Mouse (Mus musculus) embryonic facial prominence, embryonic 15.5 days (tissue): ENCODE measurements at regions not wholly inside any gene's neighbourhood (a gene's known extent, or its start where the extent isn't known, plus 50 kb on each side); places are given as distances from the start of the nearest gene placed in this dataset.
"Not testable (repeated sequence)": the region's sequence is repeated elsewhere in the genome, so short reads cannot be mapped to it uniquely, and the experiment has no call there.

Source experiments
- ATAC-seq: fragments of 200-750 bp; cut with Nextera tagmentation; 2 replicates; pipeline ENCODE4 v1.8.0; 2017; ENCODE audit warnings: low read depth, moderate TSS enrichment; ENCODE audit not compliant: insufficient number of reproducible peaks, low FRiP score, low TSS enrichment
- H3K27ac ChIP-seq: fragments of 300-500 bp; sonication (generic); replicated peaks from 2 replicates; pipeline ENCODE4 v1.5.1; 2015; ENCODE audit warnings: mild to moderate bottlenecking, inconsistent platforms
- H3K27me3 ChIP-seq: fragments of 300-500 bp; sonication (generic); 2 replicates; pipeline ENCODE4 v1.6.1; 2015; ENCODE audit warnings: inconsistent platforms
- H3K36me3 ChIP-seq: fragments of 300-500 bp; sonication (generic); 2 replicates; pipeline ENCODE4 v1.6.1; 2015; ENCODE audit warnings: mild to moderate bottlenecking, inconsistent platforms
- H3K4me1 ChIP-seq: fragments of 300-500 bp; sonication (generic); 2 replicates; pipeline ENCODE4 v1.6.1; 2015; ENCODE audit warnings: inconsistent platforms
- H3K4me2 ChIP-seq: fragments of 300-500 bp; sonication (generic); replicated peaks from 2 replicates; pipeline ENCODE4 v1.6.1; 2015; ENCODE audit warnings: mild to moderate bottlenecking, inconsistent platforms
- H3K4me3 ChIP-seq: fragments of 300-500 bp; sonication (generic); replicated peaks from 2 replicates; pipeline ENCODE4 v1.5.1; 2015; ENCODE audit warnings: mild to moderate bottlenecking, inconsistent platforms
- H3K9ac ChIP-seq: fragments of 300-500 bp; sonication (generic); 2 replicates; pipeline ENCODE4 v1.6.1; 2015; ENCODE audit warnings: inconsistent platforms
- H3K9me3 ChIP-seq: fragments of 300-500 bp; sonication (generic); replicated peaks from 2 replicates; pipeline ENCODE4 v1.6.1; 2016; ENCODE audit warnings: inconsistent platforms
- WGBS: fragments of 180-500 bp; shearing (Covaris S2); methylation state at CpG from one replicate; pipeline ENCODE4 v1.1.7; 2015; 5-methylcytosine and 5-hydroxymethylcytosine counted together

- H3K4me2 ChIP-seq, result no peak overlapping the region
- H3K9ac ChIP-seq, result no peak overlapping the region
- H3K4me3 ChIP-seq, result no peak overlapping the region
- H3K4me1 ChIP-seq, result peaks cover 43% of the 10 kb centered on the region
- no peaks in the 10 kb centered on the region for H3K36me3 ChIP-seq
- H3K27ac ChIP-seq, result no peak overlapping the region
- no peaks in the 10 kb centered on the region for H3K9me3 ChIP-seq
- WGBS, result 70% methylated on average over 7 of the region's 7 CpGs
- ATAC-seq, result no peak
- no peaks in the 10 kb centered on the region for H3K27me3 ChIP-seq
Observed at GRCm38 (mm10) chr16:30194836-30195235, 72.5 kb downstream of the Cpn2 start.

DNA sequence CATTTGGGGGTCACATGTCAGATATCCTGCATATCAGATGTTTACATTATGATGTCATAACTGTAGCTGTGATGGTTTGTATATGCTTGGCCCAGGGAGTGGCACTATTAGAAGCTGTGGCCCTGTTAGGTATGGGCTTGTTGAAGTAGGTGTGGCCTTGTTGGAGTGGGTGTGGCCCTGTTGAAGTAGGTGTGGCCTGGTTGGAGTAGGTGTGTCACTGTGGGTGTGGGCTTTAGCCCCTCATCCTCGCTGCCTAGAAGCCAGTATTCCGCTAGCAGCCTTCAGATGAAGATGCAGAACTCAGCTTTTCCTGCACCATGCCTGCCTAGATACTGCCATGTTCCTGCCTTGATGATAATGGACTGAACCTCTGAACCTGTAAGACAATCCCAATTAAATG lies 71.4 kb downstream of the Cpn2 start:
- ATAC-seq, H3K9ac ChIP-seq, H3K27ac ChIP-seq, H3K36me3 ChIP-seq, H3K4me3 ChIP-seq, H3K27me3 ChIP-seq, H3K9me3 ChIP-seq, H3K4me2 ChIP-seq: not testable (repeated sequence)
- H3K4me1 ChIP-seq, result peaks cover 36% of the 10 kb centered on the region
- WGBS, result 89% methylated on average over 2 of the region's 2 CpGs

DNA sequence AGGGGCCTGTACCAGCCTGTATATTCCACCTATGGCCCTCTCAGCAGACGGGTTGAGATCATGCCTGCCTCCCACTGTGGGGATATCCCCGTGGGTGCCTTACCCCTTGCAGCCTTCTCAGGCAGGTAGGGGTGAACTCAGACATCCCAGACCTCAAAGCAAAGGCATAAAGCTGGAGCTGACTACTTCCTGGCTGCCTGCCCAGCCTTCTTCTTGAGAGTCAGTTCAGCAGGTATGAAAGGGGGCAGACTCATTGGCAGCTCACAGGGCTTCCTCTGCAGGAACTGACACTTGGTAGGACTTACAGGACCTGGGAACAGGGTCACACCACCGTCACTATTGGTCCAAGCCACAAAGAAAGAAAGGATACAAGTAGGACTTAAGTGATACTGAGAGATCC lies 69.9 kb downstream of the Cpn2 start:
- Histone ChIP-seq H3K9me3 (no peaks in the 10 kb centered on the region), H3K4me3 (no peak overlapping the region), H3K4me2 (no peak overlapping the region), H3K27me3 (no peaks in the 10 kb centered on the region), H3K9ac (no peak overlapping the region), H3K4me1 (peaks cover 31% of the 10 kb centered on the region), H3K36me3 (no peaks in the 10 kb centered on the region), H3K27ac (no peak overlapping the region)
- 69% methylated on average over 3 of the region's 3 CpGs for WGBS
- no peak; the same call in 1 of the 2 replicates for ATAC-seq

DNA sequence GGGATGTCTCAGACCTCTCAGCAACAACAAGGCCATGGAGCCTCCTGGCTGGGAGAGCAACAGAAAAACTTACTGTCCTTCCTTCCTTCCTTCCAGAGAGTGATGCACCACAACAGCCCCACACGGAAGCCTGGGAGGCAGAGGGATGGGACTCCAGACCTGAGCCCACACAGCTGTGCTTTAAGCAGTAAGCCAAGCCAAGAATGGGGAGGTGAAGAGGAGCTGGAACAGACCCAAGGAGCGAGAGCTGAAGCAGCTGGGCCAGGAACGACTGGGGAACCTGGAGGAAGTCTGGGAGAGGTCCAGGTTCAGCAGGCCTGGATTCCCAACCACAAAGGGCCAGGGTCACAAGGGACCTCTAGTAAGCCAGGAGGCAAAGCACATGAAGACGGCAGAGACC lies 67.5 kb downstream of the Cpn2 start:
- H3K9ac ChIP-seq, result no peak overlapping the region
- ATAC-seq, result no peak
- WGBS, result 37% methylated on average over 4 of the region's 4 CpGs

DNA sequence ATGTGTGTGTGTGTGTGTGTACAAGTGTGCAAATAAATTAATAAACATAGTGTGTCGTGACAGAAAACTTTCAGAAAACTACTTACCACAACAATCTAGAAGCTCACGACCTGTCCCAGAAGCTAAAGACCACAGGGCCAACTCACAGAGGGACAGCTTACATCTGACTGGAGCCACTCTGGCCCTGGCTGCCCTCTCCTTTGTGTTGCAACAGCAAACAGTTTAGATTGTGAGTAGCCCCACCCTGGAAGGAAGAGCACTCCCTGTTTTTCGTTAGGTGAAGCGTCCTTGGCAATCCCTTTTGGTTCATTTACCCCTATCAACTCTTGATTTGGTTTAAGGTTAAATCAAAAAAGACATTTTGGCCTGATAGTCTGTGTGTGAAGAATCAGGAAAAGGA lies 63.2 kb downstream of the Cpn2 start:
- H3K9ac ChIP-seq, result no peak overlapping the region
- no peaks in the 10 kb centered on the region for H3K36me3 ChIP-seq
- no peaks in the 10 kb centered on the region for H3K27me3 ChIP-seq
- H3K27ac ChIP-seq, result no peak overlapping the region
- ATAC-seq, result no peak
- H3K9me3 ChIP-seq, result no peaks in the 10 kb centered on the region
- H3K4me3 ChIP-seq, result no peak overlapping the region
- no peak overlapping the region for H3K4me2 ChIP-seq
- H3K4me1 ChIP-seq, result peaks cover 16% of the 10 kb centered on the region
- 55% methylated on average over 4 of the region's 4 CpGs for WGBS

More for the DNA sequence above, 67.5 kb downstream of the Cpn2 start:
- no peak overlapping the region for H3K27ac ChIP-seq
- no peaks in the 10 kb centered on the region for H3K27me3 ChIP-seq
- no peaks in the 10 kb centered on the region for H3K36me3 ChIP-seq
- no peaks in the 10 kb centered on the region for H3K9me3 ChIP-seq
- H3K4me3 ChIP-seq, result no peak overlapping the region
- peaks cover 10% of the 10 kb centered on the region for H3K4me1 ChIP-seq
- no peak overlapping the region for H3K4me2 ChIP-seq

DNA sequence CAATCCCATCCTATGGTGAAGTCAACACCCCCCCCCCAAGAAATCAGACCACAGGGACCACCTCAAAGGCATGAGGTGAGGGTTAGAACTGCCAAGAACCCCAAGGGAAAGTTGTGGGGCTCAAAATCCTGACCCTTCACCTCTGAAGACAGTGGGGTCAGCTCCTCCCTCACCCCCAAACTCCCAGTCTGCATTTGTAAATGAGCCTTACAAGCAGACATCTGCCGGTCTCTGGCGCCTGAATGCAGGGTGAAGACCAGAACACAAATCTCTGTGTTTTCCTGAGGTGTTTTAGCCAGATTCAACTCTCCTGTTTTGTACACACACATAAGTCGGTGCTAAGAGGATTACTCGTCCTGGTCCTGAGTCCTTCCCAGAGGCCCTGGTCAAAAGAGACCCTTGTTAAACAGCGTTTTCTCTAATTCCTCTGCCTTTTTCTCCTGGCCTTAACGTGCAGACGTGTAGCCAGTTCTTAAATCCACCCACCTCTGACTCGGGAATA lies 61.9 kb downstream of the Cpn2 start:
- H3K27ac ChIP-seq, result no peak overlapping the region
- H3K4me2 ChIP-seq, result no peak overlapping the region

DNA sequence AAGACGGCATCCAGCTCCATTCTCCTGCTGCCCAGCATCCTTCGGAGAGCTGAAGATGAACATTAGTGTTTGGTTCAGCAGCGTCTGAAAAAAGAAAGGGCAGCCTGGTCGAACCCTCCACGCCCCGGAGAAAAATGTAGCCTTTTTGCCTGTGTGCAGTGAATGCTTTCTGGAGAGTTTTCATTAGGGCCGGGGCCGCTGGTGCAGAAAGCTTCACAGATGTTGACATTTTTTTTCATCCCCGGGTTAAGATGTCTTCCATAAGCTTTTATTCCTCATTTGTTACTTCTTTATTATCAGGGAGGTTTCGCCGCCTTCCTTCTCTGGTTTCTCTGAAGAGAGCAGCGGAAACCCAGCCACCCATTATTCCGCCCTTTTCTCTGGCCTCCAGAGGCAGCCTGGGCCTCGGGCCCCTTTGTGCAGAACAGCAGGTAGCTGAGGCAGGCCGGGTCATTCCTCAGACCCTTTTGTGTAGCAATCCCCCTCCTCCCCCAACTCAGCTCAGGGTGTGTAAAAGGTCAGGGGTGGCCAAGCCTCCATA lies 61.4 kb downstream of the Cpn2 start:
- WGBS, result 29% methylated on average over 15 of the region's 15 CpGs
- Histone ChIP-seq H3K4me2 (no peak overlapping the region), H3K27me3 (no peaks in the 10 kb centered on the region), H3K9me3 (no peaks in the 10 kb centered on the region), H3K9ac (no peak overlapping the region), H3K27ac (no peak overlapping the region), H3K4me3 (no peak overlapping the region), H3K36me3 (no peaks in the 10 kb centered on the region), H3K4me1 (peaks cover 11% of the 10 kb centered on the region)
- no peak for ATAC-seq

More for the DNA sequence above, 61.9 kb downstream of the Cpn2 start:
- Histone ChIP-seq H3K36me3 (no peaks in the 10 kb centered on the region), H3K27me3 (no peaks in the 10 kb centered on the region), H3K4me3 (no peak overlapping the region), H3K4me1 (peaks cover 11% of the 10 kb centered on the region), H3K9ac (no peak overlapping the region), H3K9me3 (no peaks in the 10 kb centered on the region)
- ATAC-seq, result no peak
- WGBS, result 18% methylated on average over 8 of the region's 8 CpGs
